Mouse (Mus musculus) stomach, postnatal 0 days (tissue): ENCODE results near the gene Llgl2. TPM values are rescaled to one million over a fixed set of nuclear protein-coding genes. Genes with fewer than 3 reads are reported as not detected.

Experiments used
- ATAC-seq: fragments of 200-750 bp; cut with Nextera tagmentation; 2 replicates; pipeline ENCODE4 v1.8.0; 2017; ENCODE audit not compliant: low FRiP score, low TSS enrichment
- DNase-seq: peaks from one replicate; pipeline ENCODE4 v3.0.0-alpha.2; 2016; ENCODE audit warnings: low spot score
- H3K27ac ChIP-seq: fragments of 300-500 bp; sonication (generic); replicated peaks from 2 replicates; pipeline ENCODE4 v1.5.1; 2014; ENCODE audit warnings: mild to moderate bottlenecking, control low read depth
- H3K27me3 ChIP-seq: fragments of 300-500 bp; sonication (generic); 2 replicates; pipeline ENCODE4 v1.6.1; 2014; ENCODE audit warnings: low read length; ENCODE audit not compliant: control insufficient read depth, insufficient read depth
- H3K36me3 ChIP-seq: fragments of 300-500 bp; sonication (generic); 2 replicates; pipeline ENCODE4 v1.6.1; 2014; ENCODE audit warnings: low read length, mixed read lengths; ENCODE audit not compliant: control insufficient read depth, insufficient read depth
- H3K4me1 ChIP-seq: fragments of 300-500 bp; sonication (generic); replicated peaks from 2 replicates; pipeline ENCODE4 v1.6.1; 2014; ENCODE audit warnings: antibody characterized with exemption; ENCODE audit not compliant: control insufficient read depth, insufficient read depth
- H3K4me2 ChIP-seq: fragments of 300-500 bp; sonication (generic); replicated peaks from 2 replicates; pipeline ENCODE4 v1.6.1; 2014; ENCODE audit warnings: low read depth, mild to moderate bottlenecking, control low read depth, moderate library complexity
- H3K4me3 ChIP-seq: fragments of 300-500 bp; sonication (generic); 2 replicates; pipeline ENCODE4 v1.5.1; 2014; ENCODE audit warnings: low read depth, low read length, control low read depth
- H3K9ac ChIP-seq: fragments of 300-500 bp; sonication (generic); 2 replicates; pipeline ENCODE4 v1.6.1; 2014; ENCODE audit warnings: mild to moderate bottlenecking, low read length, control low read depth, mixed read lengths
- H3K9me3 ChIP-seq: fragments of 300-500 bp; sonication (generic); 2 replicates; pipeline ENCODE4 v1.6.1; 2016; ENCODE audit warnings: low read length; ENCODE audit not compliant: control insufficient read depth
- CTCF ChIP-seq: IDR thresholded peaks from 2 replicates; pipeline ENCODE4 v1.5.1; 2016; ENCODE audit warnings: antibody characterized with exemption, low read depth, mild to moderate bottlenecking, moderate library complexity
- EP300 ChIP-seq: optimal IDR thresholded peaks from 2 replicates; pipeline ENCODE3; 2016; ENCODE audit warnings: antibody characterized with exemption
- WGBS: fragments of 180-500 bp; shearing (Covaris S2); extraction: QIAGEN DNeasy Blood & Tissue Kit; methylation state at CpG from one replicate; pipeline ENCODE4 v1.1.7; 2014; 5-methylcytosine and 5-hydroxymethylcytosine counted together
- polyA plus RNA-seq: library from polyadenylated mRNA; unstranded; fragments of >200 nt; fragmentation: Nextera tagmentation; extraction: Ambion mirVana; gene quantifications from 2 replicates; pipeline ENCODE4 v1.2.1, GENCODE M21; 2015

Llgl2 gene
- polyA plus RNA-seq, 1 experiment from 2014 or later = 58.4 TPM

- no peaks in the 10 kb centered on the region for H3K9me3 ChIP-seq
- TF ChIP-seq EP300 = no peak
- TF ChIP-seq CTCF = no peak
- ATAC-seq (no peak), DNase-seq (no peak)
- H3K36me3 ChIP-seq = peaks cover 7% of the 10 kb centered on the region
- H3K27me3 ChIP-seq = peaks cover 5% of the 10 kb centered on the region; the same call in 1 of the 2 replicates
- H3K4me2 ChIP-seq = no peak overlapping the region
- no peak overlapping the region for H3K27ac ChIP-seq
- no peaks in the 10 kb centered on the region for H3K4me1 ChIP-seq
- 46% methylated on average over 13 of the region's 13 CpGs for WGBS
- no peak overlapping the region for H3K4me3 ChIP-seq
- no peak overlapping the region for H3K9ac ChIP-seq
Observed at GRCm38 (mm10) chr11:115857936-115858335, 34.1 kb downstream of the Llgl2 start.

DNA sequence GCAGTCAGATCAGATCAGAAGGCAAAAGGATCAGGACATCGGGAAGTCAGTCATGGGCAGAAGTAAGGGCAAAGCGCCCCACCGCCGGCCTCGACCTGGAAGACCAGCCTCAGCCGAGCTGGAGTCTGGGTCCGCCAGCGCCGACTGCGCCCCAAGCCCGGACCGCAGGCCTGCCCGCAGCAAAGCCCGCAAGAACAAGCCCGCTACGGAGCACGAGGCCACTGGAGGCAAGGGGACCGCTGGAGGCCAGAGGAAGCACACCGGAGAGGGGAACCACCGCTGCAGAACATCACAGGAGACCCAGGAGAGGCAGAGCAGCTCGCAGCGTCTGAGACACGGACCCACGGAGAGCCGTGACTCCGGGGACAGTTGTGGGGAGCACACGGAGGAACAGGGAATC is 34.5 kb downstream of the Llgl2 start, which contains the start of gene Myo15b:
TSS of gene Myo15b (plus strand) at position 53 of the 400 bp plus-strand sequence.
- Histone ChIP-seq H3K4me3 (peak within 1 kb of the TSS; percentile 39), H3K4me1 (no peaks in the 10 kb centered on the region), H3K9me3 (no peaks in the 10 kb centered on the region), H3K27ac (no peak within 1 kb of the TSS), H3K36me3 (peaks cover 7% of the 10 kb centered on the region), H3K9ac (peak within 1 kb of the TSS; percentile 50; the same call in 1 of the 2 replicates), H3K4me2 (peak within 1 kb of the TSS; percentile 64), H3K27me3 (peaks cover 5% of the 10 kb centered on the region; the same call in 1 of the 2 replicates)
- TF ChIP-seq EP300 (no peak), CTCF (no peak)
- DNase-seq (no peak), ATAC-seq (no peak)
- 22% methylated on average over 27 of the region's 27 CpGs for WGBS

DNA sequence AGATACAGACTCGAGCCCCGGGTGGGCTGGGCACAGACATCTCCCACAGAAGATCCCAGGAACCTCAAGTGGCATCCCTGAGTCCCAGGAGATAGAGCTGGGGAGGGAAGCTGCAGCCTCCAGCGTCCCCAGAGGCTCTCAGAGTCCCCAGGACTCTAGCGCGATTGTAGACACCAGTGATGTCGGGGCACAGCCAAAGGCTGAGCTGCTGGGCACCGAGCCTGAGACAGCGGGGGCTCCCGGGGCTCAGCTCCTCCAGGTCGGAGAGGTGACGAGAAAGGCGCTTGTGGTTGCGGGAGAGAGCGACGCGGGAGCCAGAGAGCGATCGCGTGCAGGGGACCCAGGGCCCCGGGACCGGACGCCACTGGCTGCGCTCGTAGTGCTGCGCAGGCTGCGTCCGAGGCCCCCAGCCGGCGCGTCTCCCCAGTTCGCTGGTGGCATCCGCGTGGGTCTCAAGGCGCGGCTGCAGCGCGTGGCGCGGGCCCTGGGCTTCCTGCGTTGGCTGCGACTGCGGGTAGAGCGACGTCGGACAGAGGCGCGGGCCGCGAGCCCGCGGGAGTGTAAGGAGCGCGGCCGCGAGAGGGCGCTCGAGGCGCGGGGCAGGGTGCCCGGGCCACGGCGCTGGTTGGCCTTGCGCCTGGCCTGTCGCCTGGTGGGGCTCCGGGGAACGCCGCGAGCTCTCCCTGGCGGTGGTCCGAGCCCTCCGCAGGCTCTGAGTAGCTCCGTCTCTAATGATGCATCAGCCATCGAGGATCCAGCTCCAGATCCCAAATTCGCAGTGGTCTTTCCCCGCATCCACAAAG is 35.5 kb downstream of the Llgl2 start:
- Histone ChIP-seq H3K36me3 (peaks cover 2% of the 10 kb centered on the region; the same call in 1 of the 2 replicates), H3K4me3 (peak overlapping the region; percentile 39), H3K27me3 (peaks cover 5% of the 10 kb centered on the region; the same call in 1 of the 2 replicates), H3K4me2 (peak overlapping the region; percentile 64), H3K27ac (no peak overlapping the region), H3K9ac (peak overlapping the region; percentile 50; the same call in 1 of the 2 replicates), H3K4me1 (no peaks in the 10 kb centered on the region), H3K9me3 (no peaks in the 10 kb centered on the region)
- no peak for TF ChIP-seq EP300
- TF ChIP-seq CTCF = peak; percentile 85
- 3% methylated on average over 39 of the region's 75 CpGs for WGBS
- DNase-seq = peak; percentile 93
- peak; percentile 84 for ATAC-seq

DNA sequence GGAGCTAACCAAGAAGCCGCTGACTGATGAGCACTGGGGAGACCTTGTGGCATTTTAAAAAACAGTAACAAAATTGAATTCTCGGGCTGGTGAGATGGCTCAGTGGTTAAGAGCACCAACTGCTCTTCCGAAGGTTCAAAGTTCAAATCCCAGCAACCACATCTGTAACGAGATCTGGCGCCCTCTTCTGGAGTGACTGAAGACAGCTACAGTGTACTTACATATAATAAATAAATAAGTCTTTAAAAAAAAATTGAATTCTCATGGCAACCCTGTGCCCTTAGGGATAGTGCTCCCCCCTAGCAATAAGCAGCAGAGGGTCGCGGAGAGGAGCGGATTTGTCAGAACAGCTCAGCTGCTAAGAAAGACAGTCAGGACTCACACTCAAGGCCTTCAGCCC is 40.0 kb downstream of the Llgl2 start:
- TF ChIP-seq CTCF = peak; percentile 48
- no peak for TF ChIP-seq EP300
- Histone ChIP-seq H3K9me3 (no peaks in the 10 kb centered on the region), H3K27ac (no peak overlapping the region), H3K36me3 (no peaks in the 10 kb centered on the region), H3K27me3 (peaks cover 3% of the 10 kb centered on the region; the same call in 1 of the 2 replicates), H3K4me1 (no peaks in the 10 kb centered on the region), H3K4me2 (no peak overlapping the region), H3K9ac (no peak overlapping the region), H3K4me3 (no peak overlapping the region)
- DNase-seq (no peak), ATAC-seq (no peak)
- WGBS = 83% methylated on average over 8 of the region's 8 CpGs

DNA sequence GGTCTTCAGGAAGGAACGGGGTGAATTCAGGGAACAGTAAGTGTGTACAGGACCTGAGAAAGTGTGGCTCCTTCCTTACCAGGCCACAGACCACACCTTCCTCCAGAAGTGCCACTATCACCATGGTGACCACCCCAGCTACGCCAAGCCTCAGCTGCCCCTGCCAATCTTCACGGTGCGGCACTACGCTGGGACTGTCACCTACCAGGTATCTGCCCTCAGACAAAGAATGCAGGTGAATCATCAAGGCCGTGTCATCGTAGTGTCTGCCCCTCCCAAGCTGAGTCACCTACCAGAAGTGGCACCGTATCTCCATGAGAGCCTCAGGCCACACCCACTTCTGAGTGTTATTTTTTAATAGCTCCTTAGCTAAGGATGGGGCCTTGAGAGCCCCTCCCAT is 45.5 kb downstream of the Llgl2 start:
- Histone ChIP-seq H3K4me3 (no peak overlapping the region), H3K36me3 (no peaks in the 10 kb centered on the region), H3K4me2 (no peak overlapping the region), H3K4me1 (no peaks in the 10 kb centered on the region), H3K27me3 (no peaks in the 10 kb centered on the region), H3K9ac (no peak overlapping the region), H3K27ac (peak overlapping the region; percentile 58), H3K9me3 (no peaks in the 10 kb centered on the region)
- TF ChIP-seq EP300 (no peak), CTCF (no peak)
- ATAC-seq (peak; percentile 84), DNase-seq (peak; percentile 69)
- 57% methylated on average over 8 of the region's 8 CpGs for WGBS

GRCm38 (mm10) chr11:115872437-115872836 is 48.6 kb downstream of the Llgl2 start:
- WGBS = 59% methylated on average over 4 of the region's 4 CpGs
- H3K9ac ChIP-seq = no peak overlapping the region
- H3K9me3 ChIP-seq = no peaks in the 10 kb centered on the region
- H3K27ac ChIP-seq = no peak overlapping the region
- no peak overlapping the region for H3K4me2 ChIP-seq
- no peak for TF ChIP-seq EP300
- no peak for TF ChIP-seq CTCF
- H3K4me3 ChIP-seq = no peak overlapping the region
- H3K27me3 ChIP-seq = no peaks in the 10 kb centered on the region
- no peaks in the 10 kb centered on the region for H3K36me3 ChIP-seq
- H3K4me1 ChIP-seq = no peaks in the 10 kb centered on the region
- no peak for DNase-seq
- peak; percentile 24; the same call in 1 of the 2 replicates for ATAC-seq
